ENCODE assay signal across 11 mouse cellular contexts in the genomic region with DNA sequence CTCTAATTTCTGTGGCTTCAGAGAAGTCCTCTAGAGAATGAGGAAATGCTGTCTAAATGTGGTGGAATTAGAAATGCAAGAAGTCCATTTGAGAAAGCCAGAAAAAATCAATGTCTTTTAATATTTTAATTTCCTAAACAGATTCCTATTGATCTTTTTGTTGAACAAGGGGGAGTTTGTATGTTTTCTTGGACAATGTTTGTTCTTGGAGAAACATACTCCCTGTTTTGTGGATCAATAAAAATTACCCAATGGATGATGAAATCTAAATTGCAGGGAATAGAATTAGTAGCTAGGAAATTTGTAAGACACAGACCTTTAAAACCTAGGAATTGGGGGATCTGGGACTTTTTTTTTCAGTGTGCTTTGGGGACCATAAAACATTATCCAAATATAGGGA. TPM values are rescaled to one million over a fixed set of nuclear protein-coding genes. Genes with fewer than 3 reads are reported as not detected.
DNase-seq lines count a peak whose midpoint lies in the region; ATAC-seq lines count a peak whose summit lies in the region.
"Had no signal": no experiment of that assay in that cellular context is flagged by ENCODE, and none has a peak within 500 bp of the region (broad histone marks: within the 10 kb centered on the region; RNA-seq: fewer than 3 reads in every experiment).

No protein-coding gene starts in this region.

- H3K4me3 ChIP-seq in kidney, embryonic 15.5 days (replicated peaks): peak overlapping the region; percentile 61; the same call in 1 of the 2 replicates
- H3K4me3 ChIP-seq in embryonic facial prominence, embryonic 13.5 days: peak overlapping the region; percentile 65; the same call in 1 of the 2 replicates
- peak overlapping the region; percentile 58 for H3K4me3 ChIP-seq in limb, embryonic 15.5 days
- no peak overlapping the region for H3K4me3 ChIP-seq in midbrain, embryonic 13.5 days (replicated peaks)
- H3K4me3 ChIP-seq: hindbrain, embryonic 15.5 days had no signal

- peaks cover 56% of the 10 kb centered on the region for H3K4me1 ChIP-seq in kidney, embryonic 15.5 days
- peaks cover 31% of the 10 kb centered on the region for H3K4me1 ChIP-seq in embryonic facial prominence, embryonic 13.5 days
- H3K4me1 ChIP-seq in limb, embryonic 15.5 days: peaks cover 41% of the 10 kb centered on the region
- peaks cover 38% of the 10 kb centered on the region for H3K4me1 ChIP-seq in midbrain, embryonic 13.5 days (replicated peaks)

- H3K9ac ChIP-seq in kidney, embryonic 15.5 days: no peak overlapping the region
- H3K9ac ChIP-seq in embryonic facial prominence, embryonic 13.5 days: peak overlapping the region; percentile 93
- no peak overlapping the region for H3K9ac ChIP-seq in limb, embryonic 15.5 days
- H3K9ac ChIP-seq in midbrain, embryonic 13.5 days (replicated peaks): no peak overlapping the region
- H3K9ac ChIP-seq: hindbrain, embryonic 15.5 days had no signal

- peak; percentile 26 for DNase-seq in embryo, embryonic 10.5 days (ENCODE audit: low spot score)
- DNase-seq in embryo, embryonic 11 days: no peak
- DNase-seq in kidney, adult 8-10 months: no peak
- no peak for DNase-seq in right cerebral cortex, adult 2 months (ENCODE audit: low spot score in 2 of 2)
- DNase-seq: cerebellum, adult 8-10 months; right cerebral cortex, adult 18-20 months had no signal

- no peak overlapping the region for H3K27ac ChIP-seq in kidney, embryonic 15.5 days
- H3K27ac ChIP-seq in embryonic facial prominence, embryonic 13.5 days: no peak overlapping the region
- peak overlapping the region; percentile 96; the same call in 1 of the 2 replicates for H3K27ac ChIP-seq in limb, embryonic 15.5 days
- H3K27ac ChIP-seq in midbrain, embryonic 13.5 days: no peak overlapping the region
- H3K27ac ChIP-seq: hindbrain, embryonic 15.5 days had no signal

- H3K27me3 ChIP-seq in kidney, embryonic 15.5 days: peaks cover 97% of the 10 kb centered on the region
- peaks cover 100% of the 10 kb centered on the region for H3K27me3 ChIP-seq in embryonic facial prominence, embryonic 13.5 days
- H3K27me3 ChIP-seq in limb, embryonic 15.5 days: peaks cover 88% of the 10 kb centered on the region
- peaks cover 100% of the 10 kb centered on the region for H3K27me3 ChIP-seq in midbrain, embryonic 13.5 days

- no peaks in the 10 kb centered on the region for H3K36me3 ChIP-seq in kidney, embryonic 15.5 days
- H3K36me3 ChIP-seq in embryonic facial prominence, embryonic 13.5 days: peaks cover 7% of the 10 kb centered on the region; the same call in 1 of the 2 replicates
- 0 out of 2 replicates have a peak, but pooled peaks cover 5% of the 10 kb centered on the region for H3K36me3 ChIP-seq in limb, embryonic 15.5 days
- H3K36me3 ChIP-seq in midbrain, embryonic 13.5 days: no peaks in the 10 kb centered on the region
- H3K36me3 ChIP-seq: hindbrain, embryonic 15.5 days had no signal

- H3K9me3 ChIP-seq in kidney, embryonic 15.5 days (replicated peaks): no peaks in the 10 kb centered on the region
- H3K9me3 ChIP-seq in embryonic facial prominence, embryonic 13.5 days: no peaks in the 10 kb centered on the region
- H3K9me3 ChIP-seq in limb, embryonic 15.5 days: no peaks in the 10 kb centered on the region
- no peaks in the 10 kb centered on the region for H3K9me3 ChIP-seq in midbrain, embryonic 13.5 days
- H3K9me3 ChIP-seq: hindbrain, embryonic 15.5 days had no signal

- ATAC-seq in kidney, embryonic 15.5 days (replicated peaks; ENCODE audit: low FRiP score): no peak
- no peak for ATAC-seq in embryonic facial prominence, embryonic 13.5 days (ENCODE audit: insufficient number of reproducible peaks, insufficient read depth, low FRiP score, low TSS enrichment, low read depth)
- no peak for ATAC-seq in limb, embryonic 15.5 days (ENCODE audit: insufficient number of reproducible peaks, low FRiP score, low TSS enrichment, low read depth)
- ATAC-seq in midbrain, embryonic 13.5 days: no peak

- H3K4me2 ChIP-seq in kidney, embryonic 15.5 days: peak overlapping the region; percentile 78
- H3K4me2 ChIP-seq in embryonic facial prominence, embryonic 13.5 days: peak overlapping the region; percentile 69
- H3K4me2 ChIP-seq in limb, embryonic 15.5 days: no peak overlapping the region
- no peak overlapping the region for H3K4me2 ChIP-seq in midbrain, embryonic 13.5 days (replicated peaks)
- H3K4me2 ChIP-seq: hindbrain, embryonic 15.5 days had no signal

RNA-seq across cellular contexts. Expression of a gene that starts 4.8 kb away (rescaled TPM):
- polyA plus RNA-seq in kidney, embryonic 15.5 days (2015; fragmentation: Nextera tagmentation; extraction: Ambion mirVana): 693 and 696 TPM in 2 replicates
- 634 and 679 TPM in 2 replicates for polyA plus RNA-seq in embryonic facial prominence, embryonic 13.5 days (2015; fragmentation: Nextera tagmentation; extraction: Ambion mirVana)
- polyA plus RNA-seq in limb, embryonic 15.5 days (2015; fragmentation: Nextera tagmentation; extraction: Ambion mirVana): 1,279 and 1,432 TPM in 2 replicates
- 96.3 and 112 TPM in 2 replicates for polyA plus RNA-seq in midbrain, embryonic 13.5 days (2015; fragmentation: Nextera tagmentation; extraction: Ambion mirVana)

RNA-seq across cellular contexts. Expression of a gene that starts 7.9 kb away (rescaled TPM):
- polyA plus RNA-seq in kidney, embryonic 15.5 days (2015; fragmentation: Nextera tagmentation; extraction: Ambion mirVana): not detected in 2 replicates
- 0.10 TPM in 1 of 2 replicates, not detected in the other for polyA plus RNA-seq in embryonic facial prominence, embryonic 13.5 days (2015; fragmentation: Nextera tagmentation; extraction: Ambion mirVana)
- 0.31 and 0.82 TPM in 2 replicates for polyA plus RNA-seq in limb, embryonic 15.5 days (2015; fragmentation: Nextera tagmentation; extraction: Ambion mirVana)
- not detected in 2 replicates for polyA plus RNA-seq in midbrain, embryonic 13.5 days (2015; fragmentation: Nextera tagmentation; extraction: Ambion mirVana)
- polyA plus RNA-seq: hindbrain, embryonic 15.5 days had no signal

Comparison
In these comparisons a context has a peak if more than half of its experiments do, and no peak if none do; other contexts are left out.
1. H3K4me2 ChIP-seq: peak in kidney, embryonic 15.5 days (single experiment) and embryonic facial prominence, embryonic 13.5 days (single experiment); none in limb, embryonic 15.5 days (single experiment) and midbrain, embryonic 13.5 days (single experiment).